Mouse (Mus musculus): ENCODE data around the gene Rbfox2.

The Rbfox2 gene

DNA sequence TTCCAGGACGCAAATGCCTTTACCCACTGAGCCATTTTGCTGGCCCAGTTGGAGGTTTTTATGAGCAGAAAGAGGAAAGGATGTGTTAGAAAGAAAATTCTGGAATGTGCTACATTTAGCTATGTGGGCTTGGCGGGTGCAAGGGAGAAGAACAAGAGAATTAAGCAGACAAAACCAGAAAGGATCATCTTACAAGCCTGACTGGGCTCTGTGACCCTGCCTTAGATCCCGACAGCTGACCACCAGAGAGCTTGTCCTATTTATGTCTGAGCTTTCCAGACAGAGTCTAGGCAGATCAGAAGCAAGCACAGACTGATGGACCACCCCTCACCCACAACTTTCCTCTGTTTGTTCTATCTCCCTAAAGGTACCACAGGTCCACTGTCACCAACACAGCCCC is 275.5 kb downstream of the Rbfox2 start:
- DNase-seq (ENCODE audit: low read depth, low spot score), result no peak

DNA sequence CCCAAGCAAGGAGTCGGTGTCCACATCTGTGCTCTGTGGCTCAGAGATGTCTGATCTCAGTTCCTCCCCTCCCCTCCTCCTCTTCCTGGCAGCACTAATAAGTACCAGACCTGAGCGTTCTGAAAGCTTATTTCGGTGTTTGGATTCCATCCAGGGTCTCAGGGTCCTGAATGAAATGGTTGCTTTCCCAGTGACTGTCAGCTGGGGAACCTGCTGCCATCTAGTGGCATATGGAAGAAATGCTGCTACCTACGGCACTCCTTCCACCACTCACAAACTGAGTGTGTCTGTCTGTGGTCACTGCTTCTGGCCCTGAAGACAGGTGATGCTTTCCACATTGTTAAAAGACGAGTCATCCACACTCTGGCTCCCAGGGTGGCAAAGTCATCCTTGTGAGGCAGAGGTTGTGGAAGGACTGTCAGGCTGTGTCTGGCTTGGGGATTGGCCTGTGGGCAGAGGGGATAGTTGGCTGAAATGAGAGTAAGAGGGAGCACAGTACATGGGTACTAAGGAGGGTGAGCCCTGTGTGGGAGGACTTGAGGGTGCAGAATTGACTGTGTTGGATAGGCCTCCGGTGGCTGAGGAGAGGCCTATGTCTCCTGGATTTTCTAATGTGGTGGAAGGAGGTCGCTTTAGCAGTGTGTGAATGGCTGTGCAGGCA is 277.3 kb downstream of the Rbfox2 start:
- peak; percentile 39 for DNase-seq (ENCODE audit: low read depth, low spot score)

All from WW6 (cell line).